Mouse (Mus musculus): ENCODE data around the gene Sirt2. TPM values are rescaled to one million over a fixed set of nuclear protein-coding genes. Genes with fewer than 3 reads are reported as not detected.

The Sirt2 gene
- total and polyA plus RNA-seq, 3 experiments: 35.7 to 72.4 TPM; not detected in 1

DNA sequence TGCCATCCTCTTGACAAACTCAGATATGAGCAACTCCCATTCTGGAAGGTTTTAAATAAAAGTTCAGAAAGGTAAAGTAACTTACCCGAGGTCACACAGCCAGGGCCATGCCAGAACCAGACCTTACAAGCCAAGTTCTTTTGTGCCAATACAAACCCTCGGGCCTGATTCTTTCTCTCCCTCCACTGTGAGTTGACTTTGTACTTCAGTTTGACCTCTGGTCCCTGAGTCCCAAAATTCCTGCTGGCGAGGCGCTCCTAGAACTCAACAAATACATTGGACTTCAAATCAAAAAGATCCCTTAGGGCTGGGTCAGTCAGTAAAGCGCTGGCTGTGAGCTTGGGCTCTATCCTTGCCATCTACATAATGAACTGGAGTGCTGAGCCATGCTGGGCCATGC lies 70.4 kb downstream of the Sirt2 start:
- Histone ChIP-seq H3K9ac (ENCODE audit: control insufficient read depth, low read depth, low read length, poor library complexity, severe bottlenecking) (no peak overlapping the region), H3K27me3 (ENCODE audit: control insufficient read depth in 1 of 2, insufficient read depth in 2 of 2, low read length in 2 of 2) (no peaks in the 10 kb centered on the region), H3K36me3 (ENCODE audit: control insufficient read depth in 1 of 2, insufficient read depth in 2 of 2, low read length in 2 of 2) (peaks cover 0 to 3% of the 10 kb centered on the region in 2 experiments; a peak in 2 of 4 replicates), H3K79me2 (ENCODE audit: control insufficient read depth, insufficient read depth, low read length, poor library complexity) (no peaks in the 10 kb centered on the region), H3K27ac (ENCODE audit: control insufficient read depth, low read depth, low read length) (no peak overlapping the region), H3K4me1 (ENCODE audit: control insufficient read depth in 1 of 2, insufficient read depth in 2 of 2, low read length in 2 of 2) (peaks cover under 1 to 5% of the 10 kb centered on the region in 2 experiments; a peak in 2 of 4 replicates), H3K4me3 (ENCODE audit: control insufficient read depth in 1 of 2, insufficient read depth in 1 of 2, low read depth in 2 of 2, low read length in 2 of 2) (no peak overlapping the region), H3K9me3 (replicated peaks; ENCODE audit: insufficient read depth, low read length) (no peaks in the 10 kb centered on the region)
- no peak for DNase-seq (ENCODE audit: low read depth, low spot score)
- TF ChIP-seq MAX (IDR thresholded peaks at IDR 0.05; ENCODE audit: low read length) (no peak), POLR2AphosphoS2 (IDR thresholded peaks at IDR 0.05; ENCODE audit: low read length) (no peak), MYB (IDR thresholded peaks at IDR 0.05; ENCODE audit: low read depth, low read length) (no peak), SMC3 (IDR thresholded peaks at IDR 0.05; ENCODE audit: low read depth, low read length) (no peak), NELFE (IDR thresholded peaks at IDR 0.05; ENCODE audit: low read depth, low read length) (no peak), TCF12 (IDR thresholded peaks at IDR 0.05; ENCODE audit: low read depth, low read length) (no peak), MEF2A (IDR thresholded peaks at IDR 0.05; ENCODE audit: extremely low read depth, insufficient replicate concordance, low read depth, low read length, poor library complexity, severe bottlenecking) (no peak), JUND (IDR thresholded peaks at IDR 0.05; ENCODE audit: low read depth, low read length) (no peak), CHD2 (IDR thresholded peaks at IDR 0.05; ENCODE audit: low read length) (no peak)

Other genes with a start within 250 kb of the Sirt2 start
- not detected in 2 replicates for gene Ifnl3, start 243.9 kb upstream of the Sirt2 start, total RNA-seq (2012; rRNA removed)
- gene Ifnl3, start 243.9 kb upstream of the Sirt2 start, polyA plus RNA-seq (2012; ENCODE audit: insufficient read depth in 1 of 2, insufficient read length in 2 of 2, low read depth in 1 of 2, low replicate concordance in 2 of 2, missing spikeins in 1 of 2): not detected
- not detected in 2 replicates for gene Sycn, start 225.8 kb upstream of the Sirt2 start, total RNA-seq (2012; rRNA removed)
- gene Sycn, start 225.8 kb upstream of the Sirt2 start, polyA plus RNA-seq (2012; ENCODE audit: insufficient read depth in 1 of 2, insufficient read length in 2 of 2, low read depth in 1 of 2, low replicate concordance in 2 of 2, missing spikeins in 1 of 2): not detected
- not detected in 2 replicates for gene Nccrp1, start 219.5 kb upstream of the Sirt2 start, total RNA-seq (2012; rRNA removed)
- not detected for gene Nccrp1, start 219.5 kb upstream of the Sirt2 start, polyA plus RNA-seq (2012; ENCODE audit: insufficient read depth in 1 of 2, insufficient read length in 2 of 2, low read depth in 1 of 2, low replicate concordance in 2 of 2, missing spikeins in 1 of 2)
- 6.4 and 7.2 TPM in 2 replicates for gene Samd4b, start 168.6 kb upstream of the Sirt2 start, total RNA-seq (2012; rRNA removed)
- gene Samd4b, start 168.6 kb upstream of the Sirt2 start, polyA plus RNA-seq (2012; ENCODE audit: insufficient read depth in 1 of 2, insufficient read length in 2 of 2, low read depth in 1 of 2, low replicate concordance in 2 of 2, missing spikeins in 1 of 2): 10 to 100 TPM in 1 of 2 experiments, not detected in 1; 45.9 TPM
- gene Pak4, start 168.6 kb upstream of the Sirt2 start, total RNA-seq (2012; rRNA removed): 9.3 and 9.7 TPM in 2 replicates
- gene Pak4, start 168.6 kb upstream of the Sirt2 start, polyA plus RNA-seq (2012; ENCODE audit: insufficient read depth in 1 of 2, insufficient read length in 2 of 2, low read depth in 1 of 2, low replicate concordance in 2 of 2, missing spikeins in 1 of 2): 10 to 100 TPM in 1 of 2 experiments, not detected in 1; 26.6 TPM
- not detected in 2 replicates for gene Acp7, start 135.4 kb upstream of the Sirt2 start, total RNA-seq (2012; rRNA removed)
- not detected for gene Acp7, start 135.4 kb upstream of the Sirt2 start, polyA plus RNA-seq (2012; ENCODE audit: insufficient read depth in 1 of 2, insufficient read length in 2 of 2, low read depth in 1 of 2, low replicate concordance in 2 of 2, missing spikeins in 1 of 2)
- gene Fbxo27, start 73.9 kb upstream of the Sirt2 start, total RNA-seq (2012; rRNA removed): not detected in 2 replicates
- gene Fbxo27, start 73.9 kb upstream of the Sirt2 start, polyA plus RNA-seq (2012; ENCODE audit: insufficient read depth in 1 of 2, insufficient read length in 2 of 2, low read depth in 1 of 2, low replicate concordance in 2 of 2, missing spikeins in 1 of 2): not detected
- gene Fbxo17, start 49.9 kb upstream of the Sirt2 start, total RNA-seq (2012; rRNA removed): 0.10 TPM in 1 of 2 replicates, not detected in the other
- gene Fbxo17, start 49.9 kb upstream of the Sirt2 start, polyA plus RNA-seq (2012; ENCODE audit: insufficient read depth in 1 of 2, insufficient read length in 2 of 2, low read depth in 1 of 2, low replicate concordance in 2 of 2, missing spikeins in 1 of 2): under 1 TPM in 1 of 2 experiments, not detected in 1; 0.43 TPM
- gene Mrps12, start 24.9 kb upstream of the Sirt2 start, total RNA-seq (2012; rRNA removed): 137 and 141 TPM in 2 replicates
- gene Mrps12, start 24.9 kb upstream of the Sirt2 start, polyA plus RNA-seq (2012; ENCODE audit: insufficient read depth in 1 of 2, insufficient read length in 2 of 2, low read depth in 1 of 2, low replicate concordance in 2 of 2, missing spikeins in 1 of 2): 100 to 1,000 TPM in 1 of 2 experiments, not detected in 1; 126 TPM
- 19.2 and 21.3 TPM in 2 replicates for gene Sars2, start 24.7 kb upstream of the Sirt2 start, total RNA-seq (2012; rRNA removed)
- gene Sars2, start 24.7 kb upstream of the Sirt2 start, polyA plus RNA-seq (2012; ENCODE audit: insufficient read depth in 1 of 2, insufficient read length in 2 of 2, low read depth in 1 of 2, low replicate concordance in 2 of 2, missing spikeins in 1 of 2): 10 to 100 TPM in 1 of 2 experiments, not detected in 1; 51.4 TPM
- not detected in 2 replicates for gene Ccer2, start 10.6 kb upstream of the Sirt2 start, total RNA-seq (2012; rRNA removed)
- under 1 TPM in 1 of 2 experiments, not detected in 1; 0.11 TPM for gene Ccer2, start 10.6 kb upstream of the Sirt2 start, polyA plus RNA-seq (2012; ENCODE audit: insufficient read depth in 1 of 2, insufficient read length in 2 of 2, low read depth in 1 of 2, low replicate concordance in 2 of 2, missing spikeins in 1 of 2)
- 30.7 and 32.9 TPM in 2 replicates for gene Nfkbib, start 777 bp downstream of the Sirt2 start, total RNA-seq (2012; rRNA removed)
- gene Nfkbib, start 777 bp downstream of the Sirt2 start, polyA plus RNA-seq (2012; ENCODE audit: insufficient read depth in 1 of 2, insufficient read length in 2 of 2, low read depth in 1 of 2, low replicate concordance in 2 of 2, missing spikeins in 1 of 2): 10 to 100 TPM in 1 of 2 experiments, not detected in 1; 52.7 TPM
- gene Rinl, start 22.2 kb downstream of the Sirt2 start, total RNA-seq (2012; rRNA removed): 32.9 and 39.9 TPM in 2 replicates
- 10 to 100 TPM in 1 of 2 experiments, not detected in 1; 63.9 TPM for gene Rinl, start 22.2 kb downstream of the Sirt2 start, polyA plus RNA-seq (2012; ENCODE audit: insufficient read depth in 1 of 2, insufficient read length in 2 of 2, low read depth in 1 of 2, low replicate concordance in 2 of 2, missing spikeins in 1 of 2)
- gene Hnrnpl, start 41.8 kb downstream of the Sirt2 start, total RNA-seq (2012; rRNA removed): 246 and 303 TPM in 2 replicates
- 1,000 to 10,000 TPM in 1 of 2 experiments, 100 to 1,000 TPM in 1; 684 to 1,095 TPM for gene Hnrnpl, start 41.8 kb downstream of the Sirt2 start, polyA plus RNA-seq (2012; ENCODE audit: insufficient read depth in 1 of 2, insufficient read length in 2 of 2, low read depth in 1 of 2, low replicate concordance in 2 of 2, missing spikeins in 1 of 2)
- gene Ech1, start 58.5 kb downstream of the Sirt2 start, total RNA-seq (2012; rRNA removed): 82.8 and 99.5 TPM in 2 replicates
- 10 to 100 TPM in 1 of 2 experiments, not detected in 1; 74.7 TPM for gene Ech1, start 58.5 kb downstream of the Sirt2 start, polyA plus RNA-seq (2012; ENCODE audit: insufficient read depth in 1 of 2, insufficient read length in 2 of 2, low read depth in 1 of 2, low replicate concordance in 2 of 2, missing spikeins in 1 of 2)
- 1.5 and 2.1 TPM in 2 replicates for gene Lgals4, start 67.1 kb downstream of the Sirt2 start, total RNA-seq (2012; rRNA removed)
- gene Lgals4, start 67.1 kb downstream of the Sirt2 start, polyA plus RNA-seq (2012; ENCODE audit: insufficient read depth in 1 of 2, insufficient read length in 2 of 2, low read depth in 1 of 2, low replicate concordance in 2 of 2, missing spikeins in 1 of 2): 1 to 10 TPM in 1 of 2 experiments, not detected in 1; 5.1 TPM
- gene Lgals7, start 97.1 kb downstream of the Sirt2 start, total RNA-seq (2012; rRNA removed): 27.7 and 37.8 TPM in 2 replicates
- 100 to 1,000 TPM in 1 of 2 experiments, not detected in 1; 138 TPM for gene Lgals7, start 97.1 kb downstream of the Sirt2 start, polyA plus RNA-seq (2012; ENCODE audit: insufficient read depth in 1 of 2, insufficient read length in 2 of 2, low read depth in 1 of 2, low replicate concordance in 2 of 2, missing spikeins in 1 of 2)
- 0.19 TPM in 1 of 2 replicates, not detected in the other for gene Capn12, start 114.7 kb downstream of the Sirt2 start, total RNA-seq (2012; rRNA removed)
- gene Capn12, start 114.7 kb downstream of the Sirt2 start, polyA plus RNA-seq (2012; ENCODE audit: insufficient read depth in 1 of 2, insufficient read length in 2 of 2, low read depth in 1 of 2, low replicate concordance in 2 of 2, missing spikeins in 1 of 2): not detected
- gene Actn4, start 195.6 kb downstream of the Sirt2 start, total RNA-seq (2012; rRNA removed): 60.5 and 66.3 TPM in 2 replicates
- 100 to 1,000 TPM in 1 of 2 experiments, not detected in 1; 267 TPM for gene Actn4, start 195.6 kb downstream of the Sirt2 start, polyA plus RNA-seq (2012; ENCODE audit: insufficient read depth in 1 of 2, insufficient read length in 2 of 2, low read depth in 1 of 2, low replicate concordance in 2 of 2, missing spikeins in 1 of 2)
- gene Eif3k, start 215.1 kb downstream of the Sirt2 start, total RNA-seq (2012; rRNA removed): 525 and 545 TPM in 2 replicates
- 100 to 1,000 TPM in 1 of 2 experiments, not detected in 1; 671 TPM for gene Eif3k, start 215.1 kb downstream of the Sirt2 start, polyA plus RNA-seq (2012; ENCODE audit: insufficient read depth in 1 of 2, insufficient read length in 2 of 2, low read depth in 1 of 2, low replicate concordance in 2 of 2, missing spikeins in 1 of 2)
- 17.3 and 19.3 TPM in 2 replicates for gene Map4k1, start 215.3 kb downstream of the Sirt2 start, total RNA-seq (2012; rRNA removed)
- 10 to 100 TPM in 1 of 2 experiments, not detected in 1; 50.8 TPM for gene Map4k1, start 215.3 kb downstream of the Sirt2 start, polyA plus RNA-seq (2012; ENCODE audit: insufficient read depth in 1 of 2, insufficient read length in 2 of 2, low read depth in 1 of 2, low replicate concordance in 2 of 2, missing spikeins in 1 of 2)

All from MEL (cell line).